Mouse (Mus musculus) heart, postnatal 0 days (tissue): ENCODE results near the gene H13. TPM values are rescaled to one million over a fixed set of nuclear protein-coding genes. Genes with fewer than 3 reads are reported as not detected.
A peak's percentile ranks its signal among the peaks of the same experiment; 100 is the strongest.

Experiments used
- ATAC-seq: fragments of 200-750 bp; cut with Nextera tagmentation; 2 replicates; pipeline ENCODE4 v1.8.0; 2017; ENCODE audit warnings: low read depth, moderate number of reproducible peaks, moderate library complexity; ENCODE audit not compliant: insufficient read depth
- DNase-seq: peaks from one replicate; pipeline ENCODE4 v3.0.0-alpha.2; 2016; ENCODE audit warnings: low spot score
- H3K27ac ChIP-seq: fragments of 300-500 bp; sonication (generic); 2 replicates; pipeline ENCODE4 v1.5.1; 2014; ENCODE audit warnings: low read depth, mild to moderate bottlenecking
- H3K27me3 ChIP-seq: fragments of 300-500 bp; sonication (generic); 2 replicates; pipeline ENCODE4 v1.6.1; 2014; ENCODE audit warnings: low read length, mixed read lengths; ENCODE audit not compliant: control insufficient read depth, insufficient read depth
- H3K36me3 ChIP-seq: fragments of 300-500 bp; sonication (generic); replicated peaks from 2 replicates; pipeline ENCODE4 v1.6.1; 2014; ENCODE audit warnings: low read length, mixed read lengths; ENCODE audit not compliant: control insufficient read depth, insufficient read depth
- H3K4me1 ChIP-seq: fragments of 300-500 bp; sonication (generic); 2 replicates; pipeline ENCODE4 v1.6.1; 2014; ENCODE audit warnings: antibody characterized with exemption; ENCODE audit not compliant: control insufficient read depth, insufficient read depth
- H3K4me2 ChIP-seq: fragments of 300-500 bp; sonication (generic); 2 replicates; pipeline ENCODE4 v1.6.1; 2014; ENCODE audit warnings: low read depth, mild to moderate bottlenecking, low read length, moderate library complexity
- H3K4me3 ChIP-seq: fragments of 300-500 bp; sonication (generic); 2 replicates; pipeline ENCODE4 v1.5.1; 2014; ENCODE audit warnings: low read depth, low read length
- H3K9ac ChIP-seq: fragments of 300-500 bp; sonication (generic); replicated peaks from 2 replicates; pipeline ENCODE4 v1.6.1; 2014; ENCODE audit warnings: low read depth, low read length, mixed read lengths
- H3K9me3 ChIP-seq: fragments of 300-500 bp; sonication (generic); replicated peaks from 2 replicates; pipeline ENCODE4 v1.6.1; 2016; ENCODE audit warnings: low read length; ENCODE audit not compliant: control insufficient read depth
- CTCF ChIP-seq: IDR thresholded peaks from 2 replicates; pipeline ENCODE4 v1.5.1; 2016; ENCODE audit warnings: antibody characterized with exemption, control low read depth, low read depth
- EP300 ChIP-seq: IDR thresholded peaks from 2 replicates; pipeline ENCODE4 v1.6.1; 2016; ENCODE audit warnings: antibody characterized with exemption, low read depth
- WGBS: fragments of 180-500 bp; shearing (Covaris S2); extraction: QIAGEN DNeasy Blood & Tissue Kit; methylation state at CpG from one replicate; pipeline ENCODE4 v1.1.7; 2014; 5-methylcytosine and 5-hydroxymethylcytosine counted together
- polyA plus RNA-seq: library from polyadenylated mRNA; unstranded; fragments of >200 nt; fragmentation: Nextera tagmentation; extraction: Ambion mirVana; gene quantifications from 2 replicates; pipeline ENCODE4 v1.2.1, GENCODE M21; 2015
- total RNA-seq: library from RNA; depleted of rRNA; stranded (reverse); fragments of >200 nt; gene quantifications from 2 replicates; pipeline ENCODE4 v1.2.3, GENCODE M21; 2014; ENCODE audit warnings: low replicate concordance

The H13 gene
- total and polyA plus RNA-seq, 2 experiments from 2014 or later = 55.0 to 68.6 TPM

GRCm38 (mm10) chr2:152725178-152725750 is 56.0 kb downstream of the H13 start:
- no peaks in the 10 kb centered on the region for H3K9me3 ChIP-seq
- WGBS = 83% methylated on average over 15 of the region's 15 CpGs
- ATAC-seq = no peak
- no peak for DNase-seq
- TF ChIP-seq EP300 (no peak), CTCF (no peak)
- H3K36me3 ChIP-seq = no peaks in the 10 kb centered on the region
- H3K4me2 ChIP-seq = no peak overlapping the region
- H3K27me3 ChIP-seq = no peaks in the 10 kb centered on the region
- peak overlapping the region; percentile 67; the same call in 1 of the 2 replicates for H3K27ac ChIP-seq
- H3K4me3 ChIP-seq = no peak overlapping the region
- H3K4me1 ChIP-seq = peaks cover 22% of the 10 kb centered on the region
- H3K9ac ChIP-seq = no peak overlapping the region

- no peak for DNase-seq
- Histone ChIP-seq H3K9me3 (no peaks in the 10 kb centered on the region), H3K9ac (no peak overlapping the region), H3K4me3 (no peak overlapping the region), H3K27ac (peak overlapping the region; percentile 77), H3K4me1 (peaks cover 22% of the 10 kb centered on the region), H3K36me3 (no peaks in the 10 kb centered on the region), H3K27me3 (no peaks in the 10 kb centered on the region), H3K4me2 (no peak overlapping the region)
- no peak for ATAC-seq
- 89% methylated on average over 6 of the region's 6 CpGs for WGBS
- TF ChIP-seq CTCF (no peak), EP300 (no peak)
These were observed 57.0 kb downstream of the H13 start for GRCm38 (mm10) chr2:152726213-152726612.

GRCm38 (mm10) chr2:152726751-152727335 is 57.6 kb downstream of the H13 start:
- peaks cover 22% of the 10 kb centered on the region for H3K4me1 ChIP-seq
- DNase-seq (no peak), ATAC-seq (no peak)
- 47% methylated on average over 6 of the region's 6 CpGs for WGBS
- TF ChIP-seq CTCF = no peak
- peak overlapping the region; percentile 77 for H3K27ac ChIP-seq
- H3K27me3 ChIP-seq = no peaks in the 10 kb centered on the region
- no peak overlapping the region for H3K4me2 ChIP-seq
- H3K9me3 ChIP-seq = no peaks in the 10 kb centered on the region
- H3K36me3 ChIP-seq = no peaks in the 10 kb centered on the region
- H3K4me3 ChIP-seq = no peak overlapping the region
- H3K9ac ChIP-seq = no peak overlapping the region

- Histone ChIP-seq H3K4me3 (no peak overlapping the region), H3K9me3 (no peaks in the 10 kb centered on the region), H3K4me2 (no peak overlapping the region), H3K27me3 (no peaks in the 10 kb centered on the region), H3K36me3 (no peaks in the 10 kb centered on the region), H3K4me1 (peaks cover 22% of the 10 kb centered on the region), H3K9ac (no peak overlapping the region), H3K27ac (peak overlapping the region; percentile 77)
- WGBS = 81% methylated on average over 14 of the region's 14 CpGs
- peak; percentile 59 for ATAC-seq
- no peak for DNase-seq
- TF ChIP-seq EP300 (peak; percentile 85), CTCF (no peak)
These were observed 58.7 kb downstream of the H13 start for GRCm38 (mm10) chr2:152727795-152728510.

- Histone ChIP-seq H3K4me2 (no peak overlapping the region), H3K27ac (peak overlapping the region; percentile 77), H3K36me3 (no peaks in the 10 kb centered on the region), H3K4me1 (peaks cover 21% of the 10 kb centered on the region), H3K27me3 (no peaks in the 10 kb centered on the region), H3K4me3 (no peak overlapping the region), H3K9ac (no peak overlapping the region), H3K9me3 (no peaks in the 10 kb centered on the region)
- ATAC-seq = no peak
- TF ChIP-seq EP300 (no peak), CTCF (no peak)
- WGBS = 81% methylated on average over 7 of the region's 7 CpGs
- no peak for DNase-seq
These were observed 59.3 kb downstream of the H13 start for GRCm38 (mm10) chr2:152728594-152728993.
